Mouse (Mus musculus) ES-E14 (cell line): ENCODE measurements around the gene Stn1.

Experiments
- CHD2 ChIP-seq: IDR thresholded peaks from 2 replicates; pipeline ENCODE4 v1.6.1; 2014; ENCODE audit warnings: mild to moderate bottlenecking, low read depth, low read length, inconsistent platforms
- HCFC1 ChIP-seq: IDR thresholded peaks from 2 replicates; pipeline ENCODE4 v1.6.1; 2012; ENCODE audit warnings: low read length, inconsistent platforms, borderline replicate concordance; ENCODE audit not compliant: insufficient read depth
- MAFK ChIP-seq: IDR thresholded peaks from 2 replicates; pipeline ENCODE4 v1.6.1; 2014; ENCODE audit warnings: mild to moderate bottlenecking, low read depth, low read length, inconsistent platforms; ENCODE audit not compliant: insufficient read depth
- ZC3H11A ChIP-seq: IDR thresholded peaks from 2 replicates; pipeline ENCODE4 v1.6.1; 2012; ENCODE audit warnings: low read depth, mild to moderate bottlenecking, inconsistent platforms, low read length, borderline replicate concordance
- ZNF384 ChIP-seq: IDR thresholded peaks from 2 replicates; pipeline ENCODE4 v1.6.1; 2012; ENCODE audit warnings: low read depth, low read length, inconsistent platforms

- TF ChIP-seq HCFC1 (no peak), CHD2 (no peak), MAFK (no peak), ZNF384 (no peak), ZC3H11A (no peak)
These were observed 10.9 kb downstream of the Stn1 start for GRCm38 (mm10) chr19:47526239-47526986.
